Mouse (Mus musculus): ENCODE data around the gene Hoxd10. TPM values are rescaled to one million over a fixed set of nuclear protein-coding genes. Genes with fewer than 3 reads are reported as not detected.

The Hoxd10 gene
- polyA plus RNA-seq, 1 experiment: not detected

- no peak overlapping the region for H3K27ac ChIP-seq (ENCODE audit: insufficient read depth, low read depth, low read length)
- no peak for TF ChIP-seq CTCF (IDR thresholded peaks at IDR 0.05; ENCODE audit: insufficient read depth, low read depth, low read length)
- TF ChIP-seq POLR2A (IDR thresholded peaks at IDR 0.05; ENCODE audit: insufficient read depth, low read depth, low read length): no peak
- H3K4me3 ChIP-seq (ENCODE audit: insufficient read depth, low read depth, low read length): no peak overlapping the region
- WGBS: 9% methylated on average over 13 of the region's 13 CpGs
- H3K4me1 ChIP-seq (ENCODE audit: control insufficient read depth, insufficient read depth, low read length): no peaks in the 10 kb centered on the region
Observed at GRCm38 (mm10) chr2:74728303-74728680, 36.6 kb downstream of the Hoxd10 start.

GRCm38 (mm10) chr2:74730331-74730730 lies 38.6 kb downstream of the Hoxd10 start:
- TF ChIP-seq CTCF (IDR thresholded peaks at IDR 0.05; ENCODE audit: insufficient read depth, low read depth, low read length) (no peak), POLR2A (IDR thresholded peaks at IDR 0.05; ENCODE audit: insufficient read depth, low read depth, low read length) (no peak)
- Histone ChIP-seq H3K4me1 (ENCODE audit: control insufficient read depth, insufficient read depth, low read length) (no peaks in the 10 kb centered on the region), H3K27ac (ENCODE audit: insufficient read depth, low read depth, low read length) (no peak overlapping the region), H3K4me3 (ENCODE audit: insufficient read depth, low read depth, low read length) (no peak overlapping the region)
- 9% methylated on average over 8 of the region's 8 CpGs for WGBS

- Histone ChIP-seq H3K4me3 (ENCODE audit: insufficient read depth, low read depth, low read length) (no peak overlapping the region), H3K4me1 (ENCODE audit: control insufficient read depth, insufficient read depth, low read length) (peaks cover 3% of the 10 kb centered on the region), H3K27ac (ENCODE audit: insufficient read depth, low read depth, low read length) (no peak overlapping the region)
- TF ChIP-seq POLR2A (IDR thresholded peaks at IDR 0.05; ENCODE audit: insufficient read depth, low read depth, low read length) (no peak), CTCF (IDR thresholded peaks at IDR 0.05; ENCODE audit: insufficient read depth, low read depth, low read length) (no peak)
Observed at GRCm38 (mm10) chr2:74731055-74731454, 39.3 kb downstream of the Hoxd10 start.

GRCm38 (mm10) chr2:74731799-74732512 lies 40.2 kb downstream of the Hoxd10 start:
- WGBS: 9% methylated on average over 9 of the region's 9 CpGs
- no peak overlapping the region for H3K4me3 ChIP-seq (ENCODE audit: insufficient read depth, low read depth, low read length)

GRCm38 (mm10) chr2:74732513-74733316 lies 41.0 kb downstream of the Hoxd10 start:
- Histone ChIP-seq H3K4me3 (ENCODE audit: insufficient read depth, low read depth, low read length) (no peak overlapping the region), H3K27ac (ENCODE audit: insufficient read depth, low read depth, low read length) (no peak overlapping the region), H3K4me1 (ENCODE audit: control insufficient read depth, insufficient read depth, low read length) (peaks cover 3% of the 10 kb centered on the region)
- no peak for TF ChIP-seq POLR2A (IDR thresholded peaks at IDR 0.05; ENCODE audit: insufficient read depth, low read depth, low read length)
- no peak for TF ChIP-seq CTCF (IDR thresholded peaks at IDR 0.05; ENCODE audit: insufficient read depth, low read depth, low read length)
- 2% methylated on average over 52 of the region's 52 CpGs for WGBS

More at GRCm38 (mm10) chr2:74731799-74732512, 40.2 kb downstream of the Hoxd10 start:
- Histone ChIP-seq H3K4me1 (ENCODE audit: control insufficient read depth, insufficient read depth, low read length) (peaks cover 3% of the 10 kb centered on the region), H3K27ac (ENCODE audit: insufficient read depth, low read depth, low read length) (no peak overlapping the region)
- no peak for TF ChIP-seq POLR2A (IDR thresholded peaks at IDR 0.05; ENCODE audit: insufficient read depth, low read depth, low read length)
- TF ChIP-seq CTCF (IDR thresholded peaks at IDR 0.05; ENCODE audit: insufficient read depth, low read depth, low read length): no peak

GRCm38 (mm10) chr2:74733317-74733661 lies 41.6 kb downstream of the Hoxd10 start:
- H3K4me3 ChIP-seq (ENCODE audit: insufficient read depth, low read depth, low read length): no peak overlapping the region
- TF ChIP-seq CTCF (IDR thresholded peaks at IDR 0.05; ENCODE audit: insufficient read depth, low read depth, low read length) (no peak), POLR2A (IDR thresholded peaks at IDR 0.05; ENCODE audit: insufficient read depth, low read depth, low read length) (no peak)
- 4% methylated on average over 16 of the region's 16 CpGs for WGBS
- H3K4me1 ChIP-seq (ENCODE audit: control insufficient read depth, insufficient read depth, low read length): peaks cover 3% of the 10 kb centered on the region
- no peak overlapping the region for H3K27ac ChIP-seq (ENCODE audit: insufficient read depth, low read depth, low read length)

- no peak for TF ChIP-seq POLR2A (IDR thresholded peaks at IDR 0.05; ENCODE audit: insufficient read depth, low read depth, low read length)
- no peak for TF ChIP-seq CTCF (IDR thresholded peaks at IDR 0.05; ENCODE audit: insufficient read depth, low read depth, low read length)
- Histone ChIP-seq H3K4me3 (ENCODE audit: insufficient read depth, low read depth, low read length) (no peak overlapping the region), H3K27ac (ENCODE audit: insufficient read depth, low read depth, low read length) (no peak overlapping the region), H3K4me1 (ENCODE audit: control insufficient read depth, insufficient read depth, low read length) (peaks cover 3% of the 10 kb centered on the region)
- 3% methylated on average over 6 of the region's 6 CpGs for WGBS
Observed at GRCm38 (mm10) chr2:74733765-74734164, 42.0 kb downstream of the Hoxd10 start.

- Histone ChIP-seq H3K27ac (ENCODE audit: insufficient read depth, low read depth, low read length) (no peak overlapping the region), H3K4me3 (ENCODE audit: insufficient read depth, low read depth, low read length) (no peak overlapping the region), H3K4me1 (ENCODE audit: control insufficient read depth, insufficient read depth, low read length) (peaks cover 3% of the 10 kb centered on the region)
- WGBS: 4% methylated on average over 13 of the region's 13 CpGs
- TF ChIP-seq CTCF (IDR thresholded peaks at IDR 0.05; ENCODE audit: insufficient read depth, low read depth, low read length) (no peak), POLR2A (IDR thresholded peaks at IDR 0.05; ENCODE audit: insufficient read depth, low read depth, low read length) (no peak)
Observed at GRCm38 (mm10) chr2:74734451-74734850, 42.7 kb downstream of the Hoxd10 start.
